Mouse (Mus musculus): ENCODE data around the gene Adamtsl1. TPM values are rescaled to one million over a fixed set of nuclear protein-coding genes. Genes with fewer than 3 reads are reported as not detected.

The Adamtsl1 gene
- polyA plus RNA-seq, 1 experiment from 2014 or later = 5.2 TPM

GRCm38 (mm10) chr4:86191195-86191594 is 677.2 kb downstream of the Adamtsl1 start:
- Histone ChIP-seq H3K36me3 (ENCODE audit: insufficient read depth, low read length) (no peaks in the 10 kb centered on the region), H3K4me2 (replicated peaks; ENCODE audit: low read depth, low read length) (no peak overlapping the region), H3K9ac (replicated peaks; ENCODE audit: low read depth) (no peak overlapping the region), H3K4me1 (ENCODE audit: insufficient read depth, low read depth, low read length) (0 out of 2 replicates have a peak, but pooled peaks cover 3% of the 10 kb centered on the region), H3K27ac (ENCODE audit: low read length) (no peak overlapping the region), H3K27me3 (replicated peaks; ENCODE audit: insufficient read depth, low read length) (no peaks in the 10 kb centered on the region), H3K9me3 (ENCODE audit: low read length) (no peaks in the 10 kb centered on the region), H3K4me3 (ENCODE audit: low read depth, low read length) (no peak overlapping the region)
- 76% methylated on average over 5 of the region's 5 CpGs for WGBS
- TF ChIP-seq EP300 (IDR thresholded peaks at IDR 0.05) (no peak), CTCF (IDR thresholded peaks at IDR 0.05) (no peak)
- no peak for ATAC-seq
- DNase-seq (ENCODE audit: low spot score) = no peak

GRCm38 (mm10) chr4:86201766-86202165 is 687.8 kb downstream of the Adamtsl1 start:
- H3K27me3 ChIP-seq (replicated peaks; ENCODE audit: insufficient read depth, low read length) = no peaks in the 10 kb centered on the region
- H3K9me3 ChIP-seq (ENCODE audit: low read length) = no peaks in the 10 kb centered on the region
- no peak overlapping the region for H3K9ac ChIP-seq (replicated peaks; ENCODE audit: low read depth)
- DNase-seq (ENCODE audit: low spot score) = no peak
- TF ChIP-seq CTCF (IDR thresholded peaks at IDR 0.05) (no peak), EP300 (IDR thresholded peaks at IDR 0.05) (no peak)
- H3K4me3 ChIP-seq (ENCODE audit: low read depth, low read length) = no peak overlapping the region
- no peaks in the 10 kb centered on the region for H3K36me3 ChIP-seq (ENCODE audit: insufficient read depth, low read length)
- no peaks in the 10 kb centered on the region for H3K4me1 ChIP-seq (ENCODE audit: insufficient read depth, low read depth, low read length)
- WGBS = 73% methylated on average over 7 of the region's 7 CpGs
- no peak for ATAC-seq
- H3K27ac ChIP-seq (ENCODE audit: low read length) = no peak overlapping the region
- H3K4me2 ChIP-seq (replicated peaks; ENCODE audit: low read depth, low read length) = no peak overlapping the region

DNA sequence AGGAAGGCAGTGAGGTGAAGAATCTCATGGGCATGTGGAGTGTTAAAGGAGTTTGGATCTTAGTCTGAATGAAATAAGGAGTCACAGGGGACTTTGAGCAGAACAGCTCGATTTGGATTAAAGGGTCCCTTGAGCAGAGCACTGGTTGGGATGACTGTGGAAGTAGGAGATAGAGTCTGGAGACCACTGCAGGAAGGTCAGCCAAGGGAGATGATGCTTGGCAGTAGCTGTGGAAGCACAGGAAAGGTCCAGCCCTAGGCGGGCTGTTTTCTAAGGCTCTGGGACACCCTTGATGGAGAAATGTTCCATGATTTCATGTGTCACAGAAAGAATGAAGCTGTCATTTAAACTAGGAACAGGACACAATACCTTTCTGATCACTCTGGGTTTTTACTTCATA is 689.3 kb downstream of the Adamtsl1 start:
- no peak for TF ChIP-seq CTCF (IDR thresholded peaks at IDR 0.05)
- TF ChIP-seq EP300 (IDR thresholded peaks at IDR 0.05) = no peak
- no peaks in the 10 kb centered on the region for H3K4me1 ChIP-seq (ENCODE audit: insufficient read depth, low read depth, low read length)
- ATAC-seq (no peak), DNase-seq (ENCODE audit: low spot score) (no peak)
- H3K27me3 ChIP-seq (replicated peaks; ENCODE audit: insufficient read depth, low read length) = no peaks in the 10 kb centered on the region
- no peaks in the 10 kb centered on the region for H3K36me3 ChIP-seq (ENCODE audit: insufficient read depth, low read length)
- H3K9me3 ChIP-seq (ENCODE audit: low read length) = no peaks in the 10 kb centered on the region
- no peak overlapping the region for H3K9ac ChIP-seq (replicated peaks; ENCODE audit: low read depth)
- WGBS = 85% methylated on average over 2 of the region's 2 CpGs
- H3K4me2 ChIP-seq (replicated peaks; ENCODE audit: low read depth, low read length) = no peak overlapping the region
- no peak overlapping the region for H3K27ac ChIP-seq (ENCODE audit: low read length)
- no peak overlapping the region for H3K4me3 ChIP-seq (ENCODE audit: low read depth, low read length)

DNA sequence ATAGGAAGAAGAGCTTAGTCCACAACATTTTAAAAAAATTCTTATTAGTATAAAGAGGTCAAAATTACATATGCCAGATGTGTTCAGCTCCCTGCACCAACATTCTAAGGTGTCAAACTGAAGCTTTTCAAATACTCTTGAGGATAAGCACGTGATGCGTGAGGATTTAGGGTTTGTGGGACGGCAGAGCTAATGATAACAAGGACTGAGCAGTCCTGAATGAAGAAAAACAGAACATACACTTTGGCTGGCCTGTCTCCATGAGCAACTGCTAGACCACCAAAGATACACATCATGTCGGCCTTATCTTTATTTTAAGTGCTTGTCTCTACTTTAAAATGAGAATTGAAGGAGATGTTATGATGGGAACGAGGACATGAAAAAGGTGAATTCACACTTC is 710.9 kb downstream of the Adamtsl1 start:
- ATAC-seq (no peak), DNase-seq (ENCODE audit: low spot score) (no peak)

GRCm38 (mm10) chr4:86227096-86227495 is 713.1 kb downstream of the Adamtsl1 start:
- TF ChIP-seq EP300 (IDR thresholded peaks at IDR 0.05) (no peak), CTCF (IDR thresholded peaks at IDR 0.05) (no peak)

More for the DNA sequence above, 710.9 kb downstream of the Adamtsl1 start:
- Histone ChIP-seq H3K4me2 (replicated peaks; ENCODE audit: low read depth, low read length) (no peak overlapping the region), H3K9me3 (ENCODE audit: low read length) (no peaks in the 10 kb centered on the region), H3K27me3 (replicated peaks; ENCODE audit: insufficient read depth, low read length) (no peaks in the 10 kb centered on the region), H3K36me3 (ENCODE audit: insufficient read depth, low read length) (no peaks in the 10 kb centered on the region), H3K4me1 (ENCODE audit: insufficient read depth, low read depth, low read length) (no peaks in the 10 kb centered on the region), H3K4me3 (ENCODE audit: low read depth, low read length) (no peak overlapping the region), H3K27ac (ENCODE audit: low read length) (no peak overlapping the region), H3K9ac (replicated peaks; ENCODE audit: low read depth) (no peak overlapping the region)
- no peak for TF ChIP-seq EP300 (IDR thresholded peaks at IDR 0.05)
- 40% methylated on average over 5 of the region's 5 CpGs for WGBS

DNA sequence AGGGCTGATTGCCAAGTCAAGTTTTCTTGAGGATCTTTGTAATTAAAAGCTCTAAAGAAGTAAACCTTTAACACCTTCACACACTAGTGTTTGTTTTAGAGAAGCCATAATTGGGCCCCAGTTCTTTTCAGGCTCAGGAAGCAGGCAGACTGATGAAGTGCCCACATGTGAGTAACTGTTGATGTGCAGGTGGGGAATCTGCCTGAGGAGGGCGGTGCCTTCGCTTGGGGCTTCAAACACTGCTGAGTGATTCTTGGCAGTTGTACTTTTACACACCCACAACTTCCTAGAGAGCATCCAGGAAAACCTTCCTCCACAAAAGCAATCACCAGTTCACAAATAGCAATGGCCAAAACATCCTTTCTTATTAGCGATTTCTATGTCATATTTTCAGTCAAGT is 719.2 kb downstream of the Adamtsl1 start:
- no peak overlapping the region for H3K27ac ChIP-seq (ENCODE audit: low read length)
- no peak for TF ChIP-seq EP300 (IDR thresholded peaks at IDR 0.05)
- no peak for TF ChIP-seq CTCF (IDR thresholded peaks at IDR 0.05)
- H3K27me3 ChIP-seq (replicated peaks; ENCODE audit: insufficient read depth, low read length) = no peaks in the 10 kb centered on the region
- WGBS = 74% methylated on average over 3 of the region's 3 CpGs
- no peaks in the 10 kb centered on the region for H3K4me1 ChIP-seq (ENCODE audit: insufficient read depth, low read depth, low read length)
- no peak overlapping the region for H3K9ac ChIP-seq (replicated peaks; ENCODE audit: low read depth)
- no peaks in the 10 kb centered on the region for H3K9me3 ChIP-seq (ENCODE audit: low read length)
- H3K36me3 ChIP-seq (ENCODE audit: insufficient read depth, low read length) = no peaks in the 10 kb centered on the region
- no peak overlapping the region for H3K4me3 ChIP-seq (ENCODE audit: low read depth, low read length)
- ATAC-seq (no peak), DNase-seq (ENCODE audit: low spot score) (no peak)
- H3K4me2 ChIP-seq (replicated peaks; ENCODE audit: low read depth, low read length) = no peak overlapping the region

More at GRCm38 (mm10) chr4:86227096-86227495, 713.1 kb downstream of the Adamtsl1 start:
- Histone ChIP-seq H3K4me3 (ENCODE audit: low read depth, low read length) (no peak overlapping the region), H3K27ac (ENCODE audit: low read length) (no peak overlapping the region), H3K4me1 (ENCODE audit: insufficient read depth, low read depth, low read length) (no peaks in the 10 kb centered on the region), H3K9ac (replicated peaks; ENCODE audit: low read depth) (no peak overlapping the region), H3K9me3 (ENCODE audit: low read length) (no peaks in the 10 kb centered on the region), H3K4me2 (replicated peaks; ENCODE audit: low read depth, low read length) (no peak overlapping the region), H3K36me3 (ENCODE audit: insufficient read depth, low read length) (no peaks in the 10 kb centered on the region), H3K27me3 (replicated peaks; ENCODE audit: insufficient read depth, low read length) (no peaks in the 10 kb centered on the region)
- 60% methylated on average over 1 of the region's 1 CpGs for WGBS
- DNase-seq (ENCODE audit: low spot score) (peak; percentile 51), ATAC-seq (no peak)

- Histone ChIP-seq H3K9me3 (ENCODE audit: low read length) (no peaks in the 10 kb centered on the region), H3K4me2 (replicated peaks; ENCODE audit: low read depth, low read length) (no peak overlapping the region), H3K4me1 (ENCODE audit: insufficient read depth, low read depth, low read length) (no peaks in the 10 kb centered on the region), H3K9ac (replicated peaks; ENCODE audit: low read depth) (no peak overlapping the region), H3K4me3 (ENCODE audit: low read depth, low read length) (no peak overlapping the region), H3K27me3 (replicated peaks; ENCODE audit: insufficient read depth, low read length) (no peaks in the 10 kb centered on the region), H3K36me3 (ENCODE audit: insufficient read depth, low read length) (no peaks in the 10 kb centered on the region), H3K27ac (ENCODE audit: low read length) (no peak overlapping the region)
- WGBS = 78% methylated on average over 2 of the region's 2 CpGs
- TF ChIP-seq CTCF (IDR thresholded peaks at IDR 0.05) (no peak), EP300 (IDR thresholded peaks at IDR 0.05) (no peak)
- ATAC-seq = no peak
- no peak for DNase-seq (ENCODE audit: low spot score)
These were observed 728.0 kb downstream of the Adamtsl1 start for GRCm38 (mm10) chr4:86241854-86242424.
